Mouse (Mus musculus): ENCODE data around the gene Cpb2. TPM values are rescaled to one million over a fixed set of nuclear protein-coding genes. Genes with fewer than 3 reads are reported as not detected.

The Cpb2 gene
- polyA plus RNA-seq, 1 experiment from 2014 or later: not detected

GRCm38 (mm10) chr14:75279716-75280115 is 37.6 kb downstream of the Cpb2 start:
- Histone ChIP-seq H3K9ac (ENCODE audit: low read depth, low read length) (no peak overlapping the region), H3K4me1 (ENCODE audit: control insufficient read depth, insufficient read depth, low read length) (0 out of 2 replicates have a peak, but pooled peaks cover 3% of the 10 kb centered on the region), H3K27ac (replicated peaks; ENCODE audit: low read depth, low read length) (no peak overlapping the region), H3K4me2 (ENCODE audit: low read depth, low read length) (no peak overlapping the region), H3K4me3 (ENCODE audit: low read depth, low read length) (no peak overlapping the region), H3K36me3 (ENCODE audit: control insufficient read depth, insufficient read depth, low read length) (no peaks in the 10 kb centered on the region), H3K27me3 (replicated peaks; ENCODE audit: control insufficient read depth, insufficient read depth, low read length) (no peaks in the 10 kb centered on the region), H3K9me3 (ENCODE audit: control insufficient read depth, low read length) (no peaks in the 10 kb centered on the region)
- DNase-seq (ENCODE audit: low spot score) (no peak), ATAC-seq (ENCODE audit: low read depth) (no peak)
- WGBS: 89% methylated on average over 6 of the region's 6 CpGs

- peak; percentile 18 for DNase-seq (ENCODE audit: low spot score)
- Histone ChIP-seq H3K4me2 (ENCODE audit: low read depth, low read length) (no peak overlapping the region), H3K9me3 (ENCODE audit: control insufficient read depth, low read length) (no peaks in the 10 kb centered on the region), H3K27me3 (replicated peaks; ENCODE audit: control insufficient read depth, insufficient read depth, low read length) (no peaks in the 10 kb centered on the region), H3K9ac (ENCODE audit: low read depth, low read length) (no peak overlapping the region), H3K4me1 (ENCODE audit: control insufficient read depth, insufficient read depth, low read length) (peaks cover 9% of the 10 kb centered on the region), H3K4me3 (ENCODE audit: low read depth, low read length) (no peak overlapping the region), H3K36me3 (ENCODE audit: control insufficient read depth, insufficient read depth, low read length) (no peaks in the 10 kb centered on the region), H3K27ac (replicated peaks; ENCODE audit: low read depth, low read length) (no peak overlapping the region)
- ATAC-seq (ENCODE audit: low read depth): no peak
- 60% methylated on average over 5 of the region's 5 CpGs for whole genome bisulfite sequencing
These were observed 38.3 kb downstream of the Cpb2 start for GRCm38 (mm10) chr14:75280406-75280805.

GRCm38 (mm10) chr14:75283609-75284192 is 41.6 kb downstream of the Cpb2 start:
- DNase-seq (ENCODE audit: low spot score) (no peak), ATAC-seq (ENCODE audit: low read depth) (0 out of 2 replicates have a peak, but pooled peaks have one; percentile 14)
- Histone ChIP-seq H3K4me3 (ENCODE audit: low read depth, low read length) (peak overlapping the region; percentile 99), H3K36me3 (ENCODE audit: control insufficient read depth, insufficient read depth, low read length) (no peaks in the 10 kb centered on the region), H3K27me3 (replicated peaks; ENCODE audit: control insufficient read depth, insufficient read depth, low read length) (no peaks in the 10 kb centered on the region), H3K9me3 (ENCODE audit: control insufficient read depth, low read length) (no peaks in the 10 kb centered on the region), H3K27ac (replicated peaks; ENCODE audit: low read depth, low read length) (peak overlapping the region; percentile 86), H3K4me2 (ENCODE audit: low read depth, low read length) (peak overlapping the region; percentile 77), H3K9ac (ENCODE audit: low read depth, low read length) (peak overlapping the region; percentile 96), H3K4me1 (ENCODE audit: control insufficient read depth, insufficient read depth, low read length) (peaks cover 11% of the 10 kb centered on the region)
- WGBS: 5% methylated on average over 19 of the region's 19 CpGs

GRCm38 (mm10) chr14:75284193-75284915 is 42.3 kb downstream of the Cpb2 start, which contains the start of gene Zc3h13:
Zc3h13 (plus strand) TSS chr14:75284373.
- H3K9ac ChIP-seq (ENCODE audit: low read depth, low read length): peak within 1 kb of the TSS; percentile 96
- peak within 1 kb of the TSS; percentile 78 for H3K4me2 ChIP-seq (ENCODE audit: low read depth, low read length)
- peak within 1 kb of the TSS; percentile 86 for H3K27ac ChIP-seq (replicated peaks; ENCODE audit: low read depth, low read length)
- peak; percentile 99 for ATAC-seq (ENCODE audit: low read depth)
- H3K9me3 ChIP-seq (ENCODE audit: control insufficient read depth, low read length): no peaks in the 10 kb centered on the region
- H3K4me3 ChIP-seq (ENCODE audit: low read depth, low read length): peak within 1 kb of the TSS; percentile 99
- H3K36me3 ChIP-seq (ENCODE audit: control insufficient read depth, insufficient read depth, low read length): no peaks in the 10 kb centered on the region
- peak; percentile 94 for DNase-seq (ENCODE audit: low spot score)
- no peaks in the 10 kb centered on the region for H3K27me3 ChIP-seq (replicated peaks; ENCODE audit: control insufficient read depth, insufficient read depth, low read length)
- under 1% methylated on average over 53 of the region's 61 CpGs for WGBS
- peaks cover 11% of the 10 kb centered on the region for H3K4me1 ChIP-seq (ENCODE audit: control insufficient read depth, insufficient read depth, low read length)

- ATAC-seq (ENCODE audit: low read depth) (no peak), DNase-seq (ENCODE audit: low spot score) (no peak)
- Histone ChIP-seq H3K36me3 (ENCODE audit: control insufficient read depth, insufficient read depth, low read length) (no peaks in the 10 kb centered on the region), H3K9me3 (ENCODE audit: control insufficient read depth, low read length) (no peaks in the 10 kb centered on the region), H3K4me2 (ENCODE audit: low read depth, low read length) (no peak overlapping the region), H3K27ac (replicated peaks; ENCODE audit: low read depth, low read length) (no peak overlapping the region), H3K9ac (ENCODE audit: low read depth, low read length) (no peak overlapping the region), H3K4me1 (ENCODE audit: control insufficient read depth, insufficient read depth, low read length) (no peaks in the 10 kb centered on the region), H3K4me3 (ENCODE audit: low read depth, low read length) (no peak overlapping the region), H3K27me3 (replicated peaks; ENCODE audit: control insufficient read depth, insufficient read depth, low read length) (no peaks in the 10 kb centered on the region)
- 100% methylated on average over 1 of the region's 1 CpGs for WGBS
These were observed 59.0 kb downstream of the Cpb2 start for GRCm38 (mm10) chr14:75301081-75301480.

GRCm38 (mm10) chr14:75303807-75304206 is 61.7 kb downstream of the Cpb2 start:
- Histone ChIP-seq H3K36me3 (ENCODE audit: control insufficient read depth, insufficient read depth, low read length) (no peaks in the 10 kb centered on the region), H3K4me3 (ENCODE audit: low read depth, low read length) (no peak overlapping the region), H3K9me3 (ENCODE audit: control insufficient read depth, low read length) (no peaks in the 10 kb centered on the region), H3K9ac (ENCODE audit: low read depth, low read length) (no peak overlapping the region), H3K4me2 (ENCODE audit: low read depth, low read length) (no peak overlapping the region), H3K27ac (replicated peaks; ENCODE audit: low read depth, low read length) (no peak overlapping the region), H3K4me1 (ENCODE audit: control insufficient read depth, insufficient read depth, low read length) (no peaks in the 10 kb centered on the region), H3K27me3 (replicated peaks; ENCODE audit: control insufficient read depth, insufficient read depth, low read length) (no peaks in the 10 kb centered on the region)
- ATAC-seq (ENCODE audit: low read depth) (no peak), DNase-seq (ENCODE audit: low spot score) (no peak)
- WGBS: 29% methylated on average over 5 of the region's 5 CpGs

GRCm38 (mm10) chr14:75307855-75308254 is 65.8 kb downstream of the Cpb2 start:
- H3K4me2 ChIP-seq (ENCODE audit: low read depth, low read length): no peak overlapping the region
- H3K9me3 ChIP-seq (ENCODE audit: control insufficient read depth, low read length): no peaks in the 10 kb centered on the region
- ATAC-seq (ENCODE audit: low read depth) (no peak), DNase-seq (ENCODE audit: low spot score) (peak; percentile 35)
- H3K36me3 ChIP-seq (ENCODE audit: control insufficient read depth, insufficient read depth, low read length): no peaks in the 10 kb centered on the region; the same call in 1 of the 2 replicates
- no peaks in the 10 kb centered on the region for H3K27me3 ChIP-seq (replicated peaks; ENCODE audit: control insufficient read depth, insufficient read depth, low read length)
- H3K4me3 ChIP-seq (ENCODE audit: low read depth, low read length): no peak overlapping the region
- H3K27ac ChIP-seq (replicated peaks; ENCODE audit: low read depth, low read length): no peak overlapping the region
- H3K9ac ChIP-seq (ENCODE audit: low read depth, low read length): no peak overlapping the region
- no peaks in the 10 kb centered on the region for H3K4me1 ChIP-seq (ENCODE audit: control insufficient read depth, insufficient read depth, low read length)

GRCm38 (mm10) chr14:75309336-75309992 is 67.4 kb downstream of the Cpb2 start:
- peak; percentile 19 for DNase-seq (ENCODE audit: low spot score)
- 63% methylated on average over 5 of the region's 5 CpGs for WGBS
- ATAC-seq (ENCODE audit: low read depth): no peak

More at GRCm38 (mm10) chr14:75309336-75309992, 67.4 kb downstream of the Cpb2 start:
- Histone ChIP-seq H3K9me3 (ENCODE audit: control insufficient read depth, low read length) (no peaks in the 10 kb centered on the region), H3K27ac (replicated peaks; ENCODE audit: low read depth, low read length) (no peak overlapping the region), H3K4me2 (ENCODE audit: low read depth, low read length) (no peak overlapping the region), H3K27me3 (replicated peaks; ENCODE audit: control insufficient read depth, insufficient read depth, low read length) (no peaks in the 10 kb centered on the region), H3K9ac (ENCODE audit: low read depth, low read length) (no peak overlapping the region), H3K4me3 (ENCODE audit: low read depth, low read length) (no peak overlapping the region), H3K4me1 (ENCODE audit: control insufficient read depth, insufficient read depth, low read length) (no peaks in the 10 kb centered on the region), H3K36me3 (ENCODE audit: control insufficient read depth, insufficient read depth, low read length) (no peaks in the 10 kb centered on the region; the same call in 1 of the 2 replicates)
